Mouse (Mus musculus) c-Kit-positive CD71-positive TER-119-negative erythroid progenitor cells, embryonic 14.5 days (primary cell): ENCODE measurements around the gene Cript.
A peak's percentile ranks its signal among the peaks of the same experiment; 100 is the strongest.

Experiments
- DNase-seq: peaks from one replicate; pipeline ENCODE4 v3.0.0-alpha.2; 2013; ENCODE audit warnings: low read depth

The Cript gene

GRCm38 (mm10) chr17:87025269-87025949 is at the start of gene Cript, which contains the start of gene Pigf:
Gene Cript (plus strand): TSS chr17:87025550.
Gene Pigf (minus strand): TSS chr17:87025406.
- DNase-seq: peak; percentile 97

GRCm38 (mm10) chr17:86976387-86976786 is 49.0 kb upstream of the Cript start:
- no peak for DNase-seq

- DNase-seq: no peak
Observed at GRCm38 (mm10) chr17:86978496-86978895, 46.9 kb upstream of the Cript start.

GRCm38 (mm10) chr17:86981205-86981604 is 44.1 kb upstream of the Cript start:
- no peak for DNase-seq

GRCm38 (mm10) chr17:86981701-86982100 is 43.6 kb upstream of the Cript start:
- DNase-seq: no peak

GRCm38 (mm10) chr17:86982497-86982896 is 42.9 kb upstream of the Cript start:
- DNase-seq: no peak

GRCm38 (mm10) chr17:86986449-86987138 is 38.8 kb upstream of the Cript start:
- DNase-seq: no peak

- DNase-seq: no peak
Observed at GRCm38 (mm10) chr17:86988161-86988560, 37.2 kb upstream of the Cript start.

GRCm38 (mm10) chr17:86988601-86989184 is 36.7 kb upstream of the Cript start:
- DNase-seq: no peak

- DNase-seq: no peak
Observed at GRCm38 (mm10) chr17:86991306-86991705, 34.0 kb upstream of the Cript start.

- DNase-seq: no peak
Observed at GRCm38 (mm10) chr17:86997323-86997722, 28.0 kb upstream of the Cript start.

GRCm38 (mm10) chr17:87008950-87009349 is 16.4 kb upstream of the Cript start:
- DNase-seq: no peak

GRCm38 (mm10) chr17:87011301-87012019 is 13.9 kb upstream of the Cript start:
- DNase-seq: no peak

GRCm38 (mm10) chr17:87019692-87020091 is 5.7 kb upstream of the Cript start:
- no peak for DNase-seq

- DNase-seq: peak; percentile 10
Observed at GRCm38 (mm10) chr17:87024491-87025242, 683 bp upstream of the Cript start.

GRCm38 (mm10) chr17:87036141-87037073 is 11.1 kb downstream of the Cript start:
- peak; percentile 34 for DNase-seq

GRCm38 (mm10) chr17:87038496-87038895 is 13.1 kb downstream of the Cript start:
- DNase-seq: no peak

- no peak for DNase-seq
Observed at GRCm38 (mm10) chr17:87041739-87042138, 16.4 kb downstream of the Cript start.

- peak; percentile 84 for DNase-seq
Observed at GRCm38 (mm10) chr17:87044364-87044763, 19.0 kb downstream of the Cript start.

GRCm38 (mm10) chr17:87044796-87045195 is 19.4 kb downstream of the Cript start:
- DNase-seq: no peak

GRCm38 (mm10) chr17:87049696-87050095 is 24.3 kb downstream of the Cript start:
- DNase-seq: no peak
